Mouse (Mus musculus): ENCODE data around the gene Dcun1d4.

Dcun1d4 gene

DNA sequence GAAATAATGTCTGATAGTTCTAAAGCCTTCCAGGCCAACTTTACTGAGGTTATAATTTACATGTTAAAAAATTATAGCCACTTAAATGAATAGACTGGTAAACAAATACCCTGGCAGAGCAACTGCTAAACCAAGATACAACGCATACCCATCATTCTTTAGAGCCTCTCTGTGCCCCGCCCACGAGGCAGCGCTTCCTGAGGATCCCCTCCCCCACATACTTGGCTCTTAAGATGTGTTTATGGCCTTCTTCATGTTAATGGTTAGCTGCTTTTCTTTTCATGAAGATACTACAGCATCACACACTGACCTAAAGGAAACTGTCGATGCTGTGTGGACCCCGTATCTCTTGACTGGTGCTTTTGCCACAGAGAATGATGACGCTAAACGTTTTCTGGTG is 17.8 kb downstream of the Dcun1d4 start:
- DNase-seq (ENCODE audit: extremely low spot score) = no peak

DNA sequence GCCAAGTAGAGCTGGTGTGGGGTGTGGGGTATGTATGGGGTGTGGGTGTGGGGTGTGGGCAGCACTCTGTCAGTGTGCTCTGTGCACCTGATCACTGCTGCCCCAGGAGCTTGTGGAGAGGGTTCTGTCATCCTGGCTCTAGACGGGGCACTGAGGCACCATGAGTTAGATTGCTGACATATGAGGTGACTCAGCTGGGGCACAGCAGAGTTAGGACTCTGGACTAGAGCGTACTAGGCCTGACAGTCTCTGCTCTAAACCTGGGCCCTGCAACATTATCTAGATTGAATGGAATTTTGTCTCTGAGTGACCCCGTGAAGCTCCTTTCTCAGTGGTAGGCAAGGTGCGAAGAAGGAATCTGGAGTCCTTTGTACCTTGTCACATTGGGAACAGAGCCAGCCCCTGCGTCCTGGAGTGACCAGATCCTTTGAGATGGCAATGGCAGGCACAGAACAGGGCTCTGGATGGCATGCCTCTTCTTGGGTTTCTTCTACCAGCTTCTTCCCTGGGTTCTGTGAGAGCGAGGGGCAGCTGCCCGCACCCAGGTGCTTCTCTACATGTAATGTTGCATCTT is 20.2 kb downstream of the Dcun1d4 start:
- no peak for DNase-seq (ENCODE audit: extremely low spot score)

DNA sequence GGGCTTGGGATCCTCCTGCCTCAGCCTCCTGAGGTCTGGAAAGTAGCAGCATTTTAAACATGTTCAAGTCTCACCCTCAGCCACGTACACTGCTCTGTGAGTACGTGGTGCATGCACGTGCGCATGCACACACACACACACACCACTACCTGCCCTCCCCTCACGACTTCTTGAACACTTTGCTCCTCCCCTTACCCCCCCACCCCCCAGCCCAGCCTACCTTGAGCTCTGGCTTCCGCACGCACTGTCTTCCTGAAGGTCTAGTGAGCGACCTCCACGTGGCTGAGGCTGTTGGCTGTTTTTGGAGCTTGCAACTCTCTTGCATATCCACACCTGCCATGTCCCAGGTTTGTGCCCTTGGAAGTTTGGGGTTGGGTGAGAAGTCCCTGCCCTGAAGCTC is 21.6 kb downstream of the Dcun1d4 start:
- DNase-seq (ENCODE audit: extremely low spot score) = no peak

GRCm38 (mm10) chr5:73503015-73503757 is 22.4 kb downstream of the Dcun1d4 start:
- DNase-seq (ENCODE audit: extremely low spot score) = peak; percentile 7

GRCm38 (mm10) chr5:73511074-73511473 is 30.3 kb downstream of the Dcun1d4 start:
- DNase-seq (ENCODE audit: extremely low spot score) = no peak

- no peak for DNase-seq (ENCODE audit: extremely low spot score)
Measured at GRCm38 (mm10) chr5:73512241-73512640, 31.4 kb downstream of the Dcun1d4 start.

- DNase-seq (ENCODE audit: extremely low spot score) = no peak
Measured at GRCm38 (mm10) chr5:73512661-73513060, 31.9 kb downstream of the Dcun1d4 start.

GRCm38 (mm10) chr5:73514202-73514601 is 33.4 kb downstream of the Dcun1d4 start:
- DNase-seq (ENCODE audit: extremely low spot score) = no peak

DNA sequence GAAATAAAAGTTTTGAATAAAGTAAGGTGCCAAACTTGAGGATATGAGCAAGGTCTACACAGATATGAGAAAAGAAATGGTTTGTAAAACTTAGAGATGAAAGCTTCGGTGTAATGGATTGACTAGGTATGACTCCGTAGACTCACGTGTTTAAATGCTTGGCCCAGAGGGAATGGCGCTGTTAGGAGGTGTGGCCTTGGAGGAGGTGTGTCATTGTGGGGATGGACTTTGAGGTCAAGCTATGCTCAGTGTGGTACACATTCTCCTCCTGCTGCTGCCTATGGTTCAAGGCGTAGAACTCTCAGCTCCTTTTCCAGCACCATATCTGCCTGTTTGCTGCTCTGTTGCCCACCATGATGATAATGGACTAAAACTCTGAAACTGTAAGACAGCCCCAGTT is 36.5 kb downstream of the Dcun1d4 start:
- no peak for DNase-seq (ENCODE audit: extremely low spot score)

- no peak for DNase-seq (ENCODE audit: extremely low spot score)
Measured at GRCm38 (mm10) chr5:73518424-73519211, 37.8 kb downstream of the Dcun1d4 start.

GRCm38 (mm10) chr5:73520787-73521186 is 40.0 kb downstream of the Dcun1d4 start:
- no peak for DNase-seq (ENCODE audit: extremely low spot score)

DNA sequence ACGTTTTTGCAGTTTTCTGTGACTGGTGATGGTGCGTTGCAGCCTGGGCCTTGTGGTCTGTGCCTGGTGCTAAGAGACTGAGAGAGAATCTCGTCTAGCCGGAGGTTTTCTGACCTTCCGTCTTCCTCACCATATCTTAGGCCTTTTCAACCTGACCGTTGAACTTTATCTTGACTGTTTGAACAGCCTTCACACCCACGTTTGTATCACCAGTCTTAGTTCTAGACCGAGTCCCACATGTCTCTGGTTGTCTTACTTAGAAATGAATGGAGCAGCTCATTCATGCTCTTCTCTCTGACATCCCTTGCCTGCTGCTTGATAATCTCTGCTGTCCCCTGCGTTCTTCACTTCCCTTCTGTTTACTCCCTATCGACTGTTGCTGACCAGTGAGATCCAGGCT is 42.4 kb downstream of the Dcun1d4 start:
- DNase-seq (ENCODE audit: extremely low spot score) = no peak

DNA sequence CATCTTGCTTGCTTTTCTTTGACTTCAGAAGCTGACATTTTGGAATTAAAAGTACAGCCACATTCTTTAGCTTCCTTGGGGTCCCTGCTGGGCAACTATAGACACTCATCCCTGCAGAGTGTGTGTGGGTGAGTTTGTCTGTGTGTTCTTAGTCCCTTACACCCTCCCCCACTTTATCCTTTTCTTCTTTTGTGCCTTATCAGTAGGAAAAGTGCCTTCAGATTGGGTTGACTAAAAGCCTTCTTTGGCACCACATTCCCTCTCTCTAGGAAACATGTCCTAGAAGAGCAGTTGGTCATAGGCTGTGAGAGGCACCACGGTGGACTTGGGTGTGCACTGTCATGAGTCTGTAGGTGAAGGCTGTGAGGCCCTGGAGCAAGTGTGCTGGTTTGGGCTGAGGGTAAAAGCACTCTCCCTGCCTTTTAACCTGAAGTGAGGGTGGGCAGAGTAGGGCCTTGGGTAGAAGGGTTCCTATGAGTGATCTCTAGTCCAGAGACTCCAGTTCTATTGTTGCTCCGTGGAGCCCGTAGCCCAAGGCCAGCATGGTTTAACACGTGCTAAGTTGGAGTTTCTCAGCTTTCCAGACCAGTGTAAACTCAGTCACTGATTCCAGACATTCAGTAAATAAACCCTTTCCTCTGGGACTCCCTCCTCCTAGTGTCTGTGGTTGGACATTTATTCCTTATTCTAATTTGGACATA is 43.6 kb downstream of the Dcun1d4 start:
- DNase-seq (ENCODE audit: extremely low spot score) = no peak

- DNase-seq (ENCODE audit: extremely low spot score) = no peak
Measured at GRCm38 (mm10) chr5:73532222-73532621, 51.4 kb downstream of the Dcun1d4 start.

GRCm38 (mm10) chr5:73532879-73533278 is 52.1 kb downstream of the Dcun1d4 start:
- no peak for DNase-seq (ENCODE audit: extremely low spot score)

DNA sequence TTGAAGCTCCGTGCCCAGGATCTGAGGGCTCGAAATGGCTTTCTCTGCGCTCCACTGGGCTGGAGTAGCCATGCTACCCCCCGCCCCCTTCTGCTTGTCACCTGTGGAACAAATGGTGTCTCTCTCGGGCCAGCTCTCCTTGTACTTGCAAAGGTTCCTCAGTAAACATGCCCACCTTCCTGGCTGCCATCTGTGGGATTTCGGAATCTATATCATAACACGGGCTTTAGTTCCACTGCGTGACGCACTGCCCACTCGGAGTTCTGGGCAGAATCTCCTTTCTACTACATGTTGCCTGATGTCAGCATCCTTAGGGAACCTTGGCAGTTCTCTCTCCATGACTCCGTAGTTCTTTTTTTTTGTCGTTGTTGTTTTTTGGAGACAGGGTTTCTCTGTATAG is 56.9 kb downstream of the Dcun1d4 start:
- no peak for DNase-seq (ENCODE audit: extremely low spot score)

DNA sequence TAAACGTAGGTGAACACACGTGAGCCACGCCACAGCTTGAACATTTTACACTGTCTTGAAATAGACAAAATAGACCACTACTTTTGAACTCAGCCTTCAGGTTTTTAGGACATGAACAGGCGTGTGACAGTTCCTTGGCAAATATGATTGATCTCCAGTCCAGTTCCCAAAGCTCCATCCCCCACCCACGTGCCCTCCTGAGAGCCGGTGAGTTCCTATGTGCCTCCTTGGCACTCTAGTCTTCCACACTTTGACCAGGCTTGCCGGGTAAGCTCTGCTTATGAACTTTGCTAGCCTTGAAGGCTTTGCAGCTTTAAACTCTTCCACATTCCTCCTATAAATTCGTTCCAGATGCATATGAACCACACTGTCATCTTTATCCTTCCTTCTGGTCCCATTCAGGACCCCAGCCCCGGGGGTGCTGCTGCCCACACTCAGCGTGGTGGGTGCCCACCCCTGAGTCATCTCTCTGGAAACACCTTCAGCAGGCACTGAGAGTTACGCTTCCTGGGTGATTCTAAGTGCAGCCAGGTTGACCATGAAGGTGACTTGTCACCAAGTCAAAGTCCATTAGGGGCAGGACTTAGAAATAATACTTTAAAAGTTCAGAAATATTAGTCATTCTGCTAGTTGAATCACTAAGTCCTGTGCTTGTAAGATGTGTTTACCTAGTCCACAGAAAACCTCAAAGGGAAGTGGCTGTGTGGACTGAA is 57.9 kb downstream of the Dcun1d4 start:
- no peak for DNase-seq (ENCODE audit: extremely low spot score)

- peak; percentile 32 for DNase-seq (ENCODE audit: extremely low spot score)
Measured at GRCm38 (mm10) chr5:73539848-73540510, 59.2 kb downstream of the Dcun1d4 start.

GRCm38 (mm10) chr5:73540511-73540871 is 59.7 kb downstream of the Dcun1d4 start:
- no peak for DNase-seq (ENCODE audit: extremely low spot score)

- DNase-seq (ENCODE audit: extremely low spot score) = no peak
Measured at GRCm38 (mm10) chr5:73544111-73544753, 63.4 kb downstream of the Dcun1d4 start.

GRCm38 (mm10) chr5:73545641-73546040 is 64.8 kb downstream of the Dcun1d4 start:
- no peak for DNase-seq (ENCODE audit: extremely low spot score)
